Mouse (Mus musculus) midbrain, embryonic 14.5 days (tissue): ENCODE results near the gene Ctrc. TPM values are rescaled to one million over a fixed set of nuclear protein-coding genes. Genes with fewer than 3 reads are reported as not detected.

Source experiments
- ATAC-seq: fragments of 200-750 bp; cut with Nextera tagmentation; 2 replicates; pipeline ENCODE4 v1.8.0; 2017; ENCODE audit warnings: moderate number of reproducible peaks, moderate library complexity; ENCODE audit not compliant: low FRiP score, low TSS enrichment
- DNase-seq: peaks from one replicate; pipeline ENCODE4 v3.0.0-alpha.2; 2015
- H3K27ac ChIP-seq: fragments of 300-500 bp; sonication (generic); replicated peaks from 2 replicates; pipeline ENCODE4 v1.5.1; 2014; ENCODE audit warnings: mild to moderate bottlenecking, low read depth, low read length, moderate library complexity
- H3K27me3 ChIP-seq: fragments of 300-500 bp; sonication (generic); 2 replicates; pipeline ENCODE4 v1.6.1; 2014; ENCODE audit warnings: low read length, control low read depth, mixed read lengths; ENCODE audit not compliant: control insufficient read depth, insufficient read depth
- H3K36me3 ChIP-seq: fragments of 300-500 bp; sonication (generic); 2 replicates; pipeline ENCODE4 v1.6.1; 2014; ENCODE audit warnings: low read length, control low read depth; ENCODE audit not compliant: control insufficient read depth, insufficient read depth
- H3K4me1 ChIP-seq: fragments of 300-500 bp; sonication (generic); 2 replicates; pipeline ENCODE4 v1.6.1; 2014; ENCODE audit warnings: mild to moderate bottlenecking, antibody characterized with exemption, low read length, control low read depth; ENCODE audit not compliant: control insufficient read depth, insufficient read depth
- H3K4me2 ChIP-seq: fragments of 300-500 bp; sonication (generic); 2 replicates; pipeline ENCODE4 v1.6.1; 2014; ENCODE audit warnings: mild to moderate bottlenecking, low read length, moderate library complexity
- H3K4me3 ChIP-seq: fragments of 300-500 bp; sonication (generic); replicated peaks from 2 replicates; pipeline ENCODE4 v1.5.1; 2014; ENCODE audit warnings: low read depth, low read length
- H3K9ac ChIP-seq: fragments of 300-500 bp; sonication (generic); replicated peaks from 2 replicates; pipeline ENCODE4 v1.6.1; 2014; ENCODE audit warnings: mild to moderate bottlenecking, low read length, moderate library complexity
- H3K9me3 ChIP-seq: fragments of 300-500 bp; sonication (generic); 2 replicates; pipeline ENCODE4 v1.6.1; 2016; ENCODE audit warnings: low read length, control low read depth, mixed read lengths; ENCODE audit not compliant: control insufficient read depth
- WGBS: fragments of 180-500 bp; shearing (Covaris S2); extraction: QIAGEN DNeasy Blood & Tissue Kit; methylation state at CpG from one replicate; pipeline ENCODE4 v1.1.7; 2014; 5-methylcytosine and 5-hydroxymethylcytosine counted together
- polyA plus RNA-seq: library from polyadenylated mRNA; unstranded; fragments of >200 nt; fragmentation: Nextera tagmentation; extraction: Ambion mirVana; gene quantifications from 2 replicates; pipeline ENCODE4 v1.2.1, GENCODE M21; 2014

The Ctrc gene
- polyA plus RNA-seq, 1 experiment from 2014 or later: not detected

DNA sequence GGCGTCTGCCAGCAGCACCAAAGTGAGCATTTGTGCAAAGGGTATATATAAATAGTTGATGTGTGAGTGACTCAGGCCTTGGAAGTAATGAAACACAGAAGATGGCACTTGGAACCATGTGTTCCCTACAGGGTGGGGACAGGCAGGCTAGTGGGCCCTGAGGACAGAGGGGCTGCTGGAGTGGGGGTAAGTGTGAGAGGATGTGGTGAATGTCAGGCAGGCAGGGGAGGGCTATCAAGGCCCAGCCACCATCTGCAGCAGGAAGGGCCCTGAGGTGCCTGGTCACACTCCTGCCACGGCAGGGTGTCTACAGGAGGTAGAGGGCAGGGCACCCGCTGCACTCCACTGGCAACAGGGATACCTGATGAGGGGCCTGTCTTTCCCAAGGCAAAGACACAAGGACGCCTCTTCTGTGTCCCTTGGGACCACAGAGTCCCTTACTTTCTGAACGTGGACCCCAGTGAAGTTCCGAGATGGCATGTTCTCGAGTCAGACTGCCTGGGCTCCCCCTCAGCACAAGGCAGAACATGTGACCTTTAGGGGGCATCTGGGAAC is 17.6 kb upstream of the Ctrc start:
- DNase-seq (no peak), ATAC-seq (no peak)
- H3K27ac ChIP-seq: no peak overlapping the region
- WGBS: 92% methylated on average over 7 of the region's 7 CpGs
- no peak overlapping the region for H3K4me3 ChIP-seq
- no peaks in the 10 kb centered on the region for H3K27me3 ChIP-seq
- peaks cover 9% of the 10 kb centered on the region for H3K4me1 ChIP-seq
- no peak overlapping the region for H3K9ac ChIP-seq
- no peak overlapping the region for H3K4me2 ChIP-seq
- H3K9me3 ChIP-seq: no peaks in the 10 kb centered on the region
- H3K36me3 ChIP-seq: peaks cover 27% of the 10 kb centered on the region

GRCm38 (mm10) chr4:141862867-141863266 is 16.7 kb upstream of the Ctrc start:
- DNase-seq (no peak), ATAC-seq (no peak)
- 82% methylated on average over 5 of the region's 5 CpGs for WGBS
- Histone ChIP-seq H3K4me3 (no peak overlapping the region), H3K9me3 (no peaks in the 10 kb centered on the region), H3K27me3 (no peaks in the 10 kb centered on the region), H3K9ac (no peak overlapping the region), H3K36me3 (peaks cover 30% of the 10 kb centered on the region), H3K27ac (no peak overlapping the region), H3K4me1 (peaks cover 8% of the 10 kb centered on the region), H3K4me2 (no peak overlapping the region)

DNA sequence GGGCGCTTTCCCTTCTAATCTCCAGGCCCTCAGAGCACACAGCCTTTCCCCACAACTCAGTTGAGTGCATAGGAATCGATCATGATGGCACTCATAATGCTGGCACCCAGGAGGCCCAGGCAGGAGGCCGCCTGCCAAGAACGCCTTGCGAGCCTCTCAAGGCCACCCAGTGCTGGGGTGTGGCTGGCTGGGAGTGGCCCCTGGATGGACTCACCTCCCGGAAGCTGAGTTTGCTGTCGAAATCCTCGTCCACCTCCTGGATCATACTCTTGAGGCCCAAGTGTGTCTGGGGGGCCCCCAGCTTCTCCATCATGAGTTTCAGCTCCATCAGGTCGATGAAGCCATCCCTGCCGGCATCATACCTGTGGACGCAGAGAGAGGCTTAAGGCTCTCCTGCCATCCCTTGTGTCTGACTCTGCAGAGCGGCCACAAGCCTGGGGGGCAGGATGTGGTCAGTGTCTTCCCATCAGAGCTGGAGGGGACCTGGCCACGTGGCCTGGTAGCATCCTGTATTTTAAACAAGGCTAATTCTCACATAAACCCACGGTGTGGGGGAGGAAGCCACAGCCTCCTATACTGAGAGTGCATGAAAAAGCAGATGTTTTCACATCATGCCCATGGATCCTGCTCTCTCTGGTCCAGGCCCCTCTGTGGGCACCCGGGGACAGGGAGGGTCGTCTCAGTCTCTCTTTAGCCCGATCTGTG is 15.6 kb upstream of the Ctrc start:
- WGBS: 92% methylated on average over 17 of the region's 17 CpGs
- no peak for ATAC-seq
- Histone ChIP-seq H3K9me3 (no peaks in the 10 kb centered on the region), H3K4me3 (no peak overlapping the region), H3K4me1 (no peaks in the 10 kb centered on the region; the same call in 1 of the 2 replicates), H3K9ac (no peak overlapping the region), H3K27me3 (no peaks in the 10 kb centered on the region), H3K4me2 (no peak overlapping the region), H3K36me3 (peaks cover 30% of the 10 kb centered on the region), H3K27ac (no peak overlapping the region)
- no peak for DNase-seq

DNA sequence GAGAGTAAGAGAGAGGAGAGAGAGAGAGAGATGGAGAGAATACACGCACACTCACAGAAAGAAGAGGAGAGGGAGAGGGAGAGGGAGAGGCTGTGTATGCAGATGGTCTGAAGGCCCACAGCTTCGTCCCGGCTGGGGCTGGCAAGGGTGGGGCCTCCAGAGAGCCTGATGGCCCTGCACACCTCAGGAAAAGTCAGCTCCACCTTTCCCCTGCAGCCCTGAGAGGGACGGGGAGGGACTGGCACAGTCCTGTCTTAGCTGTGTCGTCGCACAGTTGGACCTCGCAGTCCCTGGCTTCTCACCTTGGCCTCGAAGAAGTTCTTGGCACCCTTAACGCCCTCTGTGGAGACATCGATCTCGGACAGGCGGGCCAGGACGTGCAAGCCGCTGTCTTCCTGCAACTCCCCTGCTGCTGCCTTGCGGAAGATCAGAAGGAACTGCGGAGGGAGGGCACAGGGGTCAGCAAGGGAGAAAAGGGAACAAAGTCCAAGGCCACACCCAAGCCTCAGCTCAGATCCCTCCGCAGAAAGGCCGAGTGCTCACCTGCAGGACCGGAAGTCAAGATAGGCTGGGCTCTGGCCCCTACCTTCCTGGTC is 14.2 kb upstream of the Ctrc start:
- ATAC-seq (no peak), DNase-seq (no peak)
- Histone ChIP-seq H3K4me1 (no peaks in the 10 kb centered on the region), H3K27me3 (no peaks in the 10 kb centered on the region), H3K9me3 (no peaks in the 10 kb centered on the region), H3K9ac (no peak overlapping the region), H3K4me2 (no peak overlapping the region), H3K4me3 (no peak overlapping the region), H3K36me3 (peaks cover 30% of the 10 kb centered on the region), H3K27ac (no peak overlapping the region)
- 70% methylated on average over 19 of the region's 19 CpGs for WGBS

- ATAC-seq: no peak
- no peak overlapping the region for H3K27ac ChIP-seq
- no peaks in the 10 kb centered on the region for H3K9me3 ChIP-seq
- H3K27me3 ChIP-seq: no peaks in the 10 kb centered on the region
- no peak for DNase-seq
- no peak overlapping the region for H3K4me2 ChIP-seq
- WGBS: 93% methylated on average over 14 of the region's 14 CpGs
- no peaks in the 10 kb centered on the region for H3K4me1 ChIP-seq
- H3K4me3 ChIP-seq: no peak overlapping the region
- H3K9ac ChIP-seq: no peak overlapping the region
- peaks cover 30% of the 10 kb centered on the region for H3K36me3 ChIP-seq
Observed at GRCm38 (mm10) chr4:141859351-141859750, 13.2 kb upstream of the Ctrc start.

DNA sequence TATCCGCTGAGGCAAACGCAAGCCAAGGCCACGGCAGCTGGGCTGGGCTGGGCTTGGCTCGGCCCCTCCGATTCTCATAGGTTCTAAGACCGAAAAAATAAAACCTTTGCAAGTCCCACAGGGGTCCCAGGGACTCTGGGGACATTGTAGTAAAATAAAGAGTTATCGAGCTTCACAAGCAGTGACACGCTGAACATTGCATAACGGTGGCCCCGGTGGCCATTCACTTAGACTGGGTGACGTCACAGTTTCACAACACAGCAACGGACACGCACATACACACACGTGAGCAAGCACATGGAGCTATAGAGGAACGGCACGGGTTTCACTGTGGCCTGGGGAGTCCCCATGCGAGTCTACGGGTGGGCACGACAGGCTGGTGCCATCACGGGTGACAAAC is 12.3 kb upstream of the Ctrc start:
- Histone ChIP-seq H3K4me1 (no peaks in the 10 kb centered on the region), H3K27ac (no peak overlapping the region), H3K27me3 (no peaks in the 10 kb centered on the region), H3K9me3 (no peaks in the 10 kb centered on the region), H3K9ac (no peak overlapping the region), H3K4me2 (no peak overlapping the region), H3K4me3 (no peak overlapping the region), H3K36me3 (peaks cover 30% of the 10 kb centered on the region)
- DNase-seq (no peak), ATAC-seq (no peak)
- WGBS: 93% methylated on average over 20 of the region's 20 CpGs

- Histone ChIP-seq H3K27me3 (no peaks in the 10 kb centered on the region), H3K9ac (no peak overlapping the region; the same call in 1 of the 2 replicates), H3K36me3 (peaks cover 30% of the 10 kb centered on the region), H3K4me1 (no peaks in the 10 kb centered on the region), H3K9me3 (no peaks in the 10 kb centered on the region), H3K4me2 (no peak overlapping the region), H3K27ac (peak overlapping the region; percentile 32; the same call in 1 of the 2 replicates), H3K4me3 (no peak overlapping the region)
- peak; percentile 90 for DNase-seq
- peak; percentile 67; the same call in 1 of the 2 replicates for ATAC-seq
- WGBS: 16% methylated on average over 10 of the region's 10 CpGs
Observed at GRCm38 (mm10) chr4:141857422-141857930, 11.3 kb upstream of the Ctrc start.

DNA sequence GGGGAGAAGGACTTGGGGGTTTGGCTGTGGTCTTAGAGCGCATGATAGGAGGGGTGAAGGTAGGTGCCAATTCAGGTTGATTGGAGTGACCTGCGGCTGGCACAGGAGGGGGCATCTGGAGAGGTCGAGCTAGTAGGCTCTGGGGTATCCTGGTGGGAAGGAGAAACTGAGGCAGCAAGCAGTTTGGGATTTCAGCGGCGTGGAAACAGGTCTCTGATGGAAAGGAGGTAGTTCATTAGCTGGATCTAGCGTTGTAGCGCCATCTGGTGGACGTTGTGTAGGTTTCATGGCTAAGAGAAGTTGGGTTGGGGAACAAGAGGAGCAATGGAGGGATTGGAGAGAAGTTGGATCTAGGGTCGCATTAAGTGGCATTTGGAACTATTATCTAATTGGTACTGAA is 7.3 kb upstream of the Ctrc start:
- Histone ChIP-seq H3K9me3 (no peaks in the 10 kb centered on the region), H3K9ac (no peak overlapping the region), H3K27ac (no peak overlapping the region), H3K4me1 (no peaks in the 10 kb centered on the region), H3K4me3 (no peak overlapping the region), H3K36me3 (no peaks in the 10 kb centered on the region), H3K4me2 (no peak overlapping the region), H3K27me3 (no peaks in the 10 kb centered on the region)
- ATAC-seq (no peak), DNase-seq (peak; percentile 85)
- 76% methylated on average over 9 of the region's 9 CpGs for WGBS
